Mouse (Mus musculus): ENCODE results near the gene Sag.
A peak's percentile ranks its signal among the peaks of the same experiment; 100 is the strongest.

GRCm38 (mm10) chr1:87825281-87825680 is 21.8 kb downstream of the Sag start:
- TF ChIP-seq POLR2A (IDR thresholded peaks at IDR 0.05; ENCODE audit: insufficient read depth, low read depth, low read length) (no peak), CTCF (IDR thresholded peaks at IDR 0.05) (peak; percentile 48), EP300 (IDR thresholded peaks at IDR 0.05; ENCODE audit: insufficient read depth, low read depth, low read length) (no peak)

All from heart, adult 2 months (tissue).